Mouse (Mus musculus) right cerebral cortex, postnatal 10 days (tissue): Measurements from ENCODE around the gene Aldh4a1.

Source experiments
- DNase-seq, 2 experiments: peaks; one replicate each; pipeline ENCODE4 v3.0.0; 2021; ENCODE audit warnings: low spot score in 2 of 2

Aldh4a1 gene

DNA sequence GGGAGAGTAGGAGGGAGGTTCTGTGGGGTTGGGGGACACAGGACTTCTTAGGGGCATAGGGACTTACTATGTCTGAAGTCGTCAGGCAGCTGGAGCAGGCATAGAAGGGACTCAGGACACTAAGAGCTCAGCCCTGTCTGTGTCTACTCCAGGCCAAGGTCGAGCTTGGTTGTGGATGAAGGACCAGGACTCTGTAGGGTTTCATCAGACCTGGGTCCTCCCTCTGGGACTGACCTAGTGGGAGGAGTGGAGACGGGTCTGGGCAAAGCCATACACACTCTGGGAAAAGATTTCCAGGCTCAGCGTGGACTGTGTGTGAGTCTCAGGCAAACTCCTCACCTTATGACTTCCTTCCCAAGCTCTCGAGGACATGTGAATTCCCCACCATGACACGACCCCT, 2.9 kb upstream of the Aldh4a1 start:
- no peak for DNase-seq

DNA sequence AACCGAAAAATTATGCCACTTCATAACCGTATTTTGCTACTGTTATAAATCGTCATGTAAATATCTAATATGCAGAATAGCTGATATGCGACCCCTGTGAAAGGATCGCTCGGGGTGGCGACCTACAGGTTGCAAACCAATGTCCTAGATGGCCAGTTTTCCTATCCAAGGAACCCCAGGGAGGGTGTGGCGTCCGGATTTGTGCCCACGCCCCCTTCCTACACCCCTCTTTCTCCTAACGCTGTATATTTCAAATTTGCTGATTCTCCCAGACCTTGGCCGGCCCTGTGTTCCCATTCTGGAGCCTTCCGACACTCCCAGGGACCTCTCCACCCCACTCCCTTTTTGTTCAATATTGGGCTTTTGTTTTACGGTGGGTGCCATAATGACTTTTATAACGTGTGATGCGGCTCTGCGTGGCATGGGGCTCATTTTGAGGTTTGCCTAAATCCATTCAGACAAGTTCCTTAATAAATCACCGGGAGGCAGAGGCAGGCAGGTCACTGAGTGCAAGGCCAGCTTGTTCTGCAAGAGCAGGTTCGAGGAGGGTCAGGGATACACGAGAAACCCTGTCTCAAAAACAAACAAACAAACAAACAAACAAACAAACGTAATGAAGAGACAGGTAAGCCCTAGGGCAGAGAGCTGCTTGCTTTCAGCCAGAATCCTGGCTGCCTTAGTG, 909 bp downstream of the Aldh4a1 start:
- no peak for DNase-seq

DNA sequence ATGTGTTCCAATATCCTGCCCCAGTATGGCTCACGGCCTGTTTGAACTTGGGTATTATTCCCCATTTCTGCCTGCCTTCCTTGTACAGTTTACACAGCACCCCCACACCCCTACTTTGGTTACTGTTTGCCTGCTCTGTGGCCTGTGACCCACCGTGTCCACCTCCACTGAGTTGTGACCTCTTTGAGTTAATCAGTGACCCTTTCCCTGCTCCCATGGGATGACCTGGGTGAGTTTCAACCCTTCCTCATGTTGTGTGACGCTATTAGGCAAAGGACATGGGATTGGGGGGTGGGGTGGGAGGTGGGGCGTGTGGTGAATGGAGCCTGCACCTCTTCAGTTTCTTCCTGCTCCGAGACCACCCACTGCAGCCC, 1.4 kb downstream of the Aldh4a1 start:
- no peak for DNase-seq

DNA sequence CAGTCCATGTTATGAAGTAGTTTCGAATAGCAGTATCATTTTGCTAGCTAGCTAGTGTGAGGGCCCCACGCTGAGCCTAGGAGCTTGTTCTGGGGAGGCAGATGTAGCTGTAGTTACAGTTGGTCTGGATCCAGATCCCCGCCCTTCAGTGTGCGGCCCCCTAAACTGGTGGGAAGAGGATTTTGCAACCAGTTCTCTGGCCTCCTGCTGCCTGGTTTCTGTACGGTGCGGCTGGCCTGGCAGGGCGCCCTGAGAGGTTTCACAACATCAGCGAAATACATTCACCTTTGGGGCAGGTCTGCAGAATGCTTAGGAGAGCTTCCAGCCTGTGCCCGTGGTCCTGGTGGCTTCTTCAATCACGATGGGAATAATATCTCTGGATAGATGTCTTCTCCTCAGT, 2.0 kb downstream of the Aldh4a1 start:
- no peak for DNase-seq

DNA sequence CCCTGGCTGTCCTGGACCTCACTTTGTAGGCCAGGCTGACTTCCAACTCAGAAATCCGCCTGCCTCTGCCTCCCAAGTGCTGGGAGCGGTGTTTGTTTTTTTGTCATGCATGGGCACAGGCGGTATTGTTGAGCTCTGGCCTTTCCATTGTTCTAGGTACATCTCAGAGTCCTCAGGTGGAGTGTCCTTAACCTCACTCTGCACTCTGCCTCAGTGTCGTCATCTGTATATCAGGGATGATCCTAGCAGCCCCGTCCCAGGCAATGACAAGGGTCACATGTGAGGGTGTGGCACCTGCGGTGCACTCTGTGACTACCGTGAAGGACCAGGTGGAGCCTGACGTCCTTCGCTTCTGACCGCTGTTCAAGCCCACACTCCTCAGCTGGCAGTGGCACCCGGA, 4.7 kb downstream of the Aldh4a1 start:
- no peak for DNase-seq

DNA sequence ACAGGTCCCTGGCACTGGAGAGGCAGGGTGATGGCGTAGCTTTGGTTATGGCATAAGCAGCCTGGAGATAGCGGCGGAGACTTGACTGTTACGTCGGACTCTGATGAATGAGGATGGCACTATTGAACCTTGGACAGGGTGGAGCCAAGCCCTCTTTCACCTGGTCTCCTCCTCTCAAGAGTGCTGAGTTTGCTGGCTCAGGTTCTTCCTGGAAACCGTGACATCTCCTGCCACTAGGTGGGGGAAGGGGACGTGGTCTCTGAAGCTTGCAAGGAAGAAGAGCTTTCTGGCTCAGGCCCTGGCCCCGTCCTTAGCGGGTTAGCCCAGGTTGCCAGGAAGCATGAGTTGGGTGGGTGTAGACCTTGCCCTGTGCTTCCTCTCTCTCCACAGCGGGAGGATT, 7.5 kb downstream of the Aldh4a1 start:
- no peak for DNase-seq

DNA sequence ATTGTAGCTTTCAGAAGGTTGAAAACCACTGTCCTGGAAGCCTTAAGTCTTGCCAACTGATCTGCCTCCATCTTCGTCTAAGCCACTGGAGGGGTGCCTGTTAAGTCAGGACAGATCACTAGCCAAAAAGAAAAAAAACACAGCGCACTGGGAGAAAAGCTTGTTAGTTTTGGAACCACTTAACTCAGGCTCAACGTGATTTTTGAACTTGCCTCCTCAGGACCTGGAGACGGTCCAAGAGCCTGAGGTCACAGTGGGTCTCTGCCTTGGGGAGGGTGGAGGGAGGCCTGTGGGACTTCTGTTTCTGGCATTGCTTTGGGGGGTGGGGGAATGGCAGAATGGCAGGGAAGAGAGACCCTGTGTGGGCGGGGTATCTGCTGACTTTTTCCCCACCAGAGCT, 8.5 kb downstream of the Aldh4a1 start:
- DNase-seq: no peak

DNA sequence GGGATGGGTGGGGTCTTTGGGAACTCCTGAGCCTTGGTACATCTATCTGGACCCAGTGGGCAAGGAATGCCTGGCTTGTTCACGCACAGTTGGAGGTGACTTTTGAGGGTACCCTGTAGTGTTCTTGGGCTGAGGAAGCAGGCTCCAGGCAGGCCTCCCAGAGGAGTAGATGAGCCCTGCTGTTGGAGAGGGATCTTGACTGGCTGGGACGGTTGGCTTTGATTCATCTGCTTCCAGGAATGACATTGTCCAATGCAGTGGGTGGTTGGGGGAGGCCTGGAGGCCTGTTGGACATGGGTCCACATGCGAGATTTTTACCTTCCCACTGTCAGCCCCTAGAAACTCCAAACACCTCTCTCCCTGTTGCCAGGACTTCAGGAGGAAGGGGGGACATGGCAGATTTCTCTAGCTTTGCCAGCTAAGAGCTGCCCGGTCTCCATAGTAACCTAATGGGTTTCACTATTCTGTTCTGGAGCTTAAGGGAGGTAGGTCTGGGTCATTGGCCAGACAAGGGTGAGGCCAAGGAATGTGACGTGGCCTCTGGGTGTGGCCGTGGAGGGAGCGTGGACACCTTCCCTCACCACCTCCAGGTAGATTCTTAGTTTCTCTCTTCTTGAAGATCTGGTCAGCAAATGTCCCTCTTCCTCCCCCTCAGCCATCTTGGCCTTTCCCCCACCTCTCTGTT, 9.0 kb downstream of the Aldh4a1 start:
- DNase-seq: no peak

DNA sequence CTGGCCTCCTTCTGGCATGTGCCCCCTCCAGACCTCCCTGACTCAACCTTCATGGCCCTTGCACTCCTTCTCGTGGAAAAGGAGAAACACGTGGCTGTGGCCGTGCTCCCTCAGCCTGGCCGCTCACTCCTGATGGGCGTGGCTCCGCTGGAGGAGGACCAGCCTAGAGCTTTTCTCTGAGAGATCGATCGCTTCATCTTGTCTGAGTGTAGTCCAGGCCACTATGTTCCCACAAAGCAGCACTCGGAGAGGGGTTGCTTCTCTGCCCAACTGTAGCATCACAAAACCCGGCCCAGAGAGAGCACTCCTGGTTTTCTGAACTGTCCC, 9.6 kb downstream of the Aldh4a1 start:
- DNase-seq: no peak

DNA sequence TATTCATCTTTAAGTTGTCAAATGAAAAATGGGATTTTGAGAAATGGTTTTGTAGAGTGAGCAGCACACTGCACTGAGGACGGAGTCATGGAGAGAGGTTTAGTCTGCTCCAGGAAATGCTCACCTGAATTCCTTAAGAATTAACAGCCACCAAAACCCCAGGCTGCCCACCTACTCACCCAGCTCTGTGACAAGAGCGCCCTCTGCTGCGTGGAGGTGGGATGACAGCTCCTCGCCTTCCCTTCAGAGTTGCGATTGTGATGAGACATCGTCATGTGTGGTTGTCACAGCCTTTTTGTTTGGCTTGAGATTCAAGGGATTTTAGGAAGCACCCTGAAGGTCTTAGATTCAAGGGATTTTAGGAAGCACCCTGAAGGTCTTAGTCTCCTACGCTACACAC, 13.7 kb downstream of the Aldh4a1 start:
- peak in 1 of 2 experiments; percentile 82 for DNase-seq

DNA sequence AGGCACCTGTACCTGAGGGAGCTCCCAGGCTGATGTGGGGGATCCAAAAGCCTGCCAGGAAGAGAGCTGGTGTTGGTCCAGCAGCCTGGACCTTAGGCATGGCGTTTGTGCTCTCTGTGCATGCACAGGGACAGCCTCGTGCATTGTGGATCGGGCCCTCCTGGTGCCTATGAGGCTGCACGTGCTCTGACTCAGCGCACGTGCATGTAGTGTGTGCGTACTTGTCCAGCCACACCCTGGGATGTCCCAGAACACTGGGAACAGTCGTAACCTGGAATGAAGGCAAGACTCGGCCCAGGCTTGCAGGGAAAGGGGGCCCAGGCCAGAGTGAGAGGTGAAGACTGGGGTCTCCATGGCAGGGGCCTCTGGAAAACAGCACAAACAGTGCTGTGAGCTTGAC, 15.2 kb downstream of the Aldh4a1 start:
- no peak for DNase-seq

DNA sequence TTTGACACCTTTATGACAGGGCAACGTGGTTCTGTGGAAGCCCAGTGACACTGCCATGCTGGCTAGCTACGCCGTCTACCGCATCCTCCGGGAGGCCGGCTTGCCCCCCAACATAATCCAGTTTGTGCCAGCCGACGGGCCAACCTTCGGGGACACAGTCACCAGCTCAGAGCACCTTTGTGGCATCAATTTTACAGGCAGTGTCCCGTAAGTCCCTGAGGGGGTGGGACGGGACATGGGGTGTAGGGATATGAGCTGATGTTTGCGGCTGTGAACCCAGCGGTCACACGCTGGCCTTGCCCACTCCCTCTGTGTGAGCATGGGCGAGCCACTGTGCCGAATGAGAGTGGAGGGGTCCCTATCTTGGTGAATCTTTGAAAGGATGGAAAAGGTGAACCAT, 15.7 kb downstream of the Aldh4a1 start:
- no peak for DNase-seq

DNA sequence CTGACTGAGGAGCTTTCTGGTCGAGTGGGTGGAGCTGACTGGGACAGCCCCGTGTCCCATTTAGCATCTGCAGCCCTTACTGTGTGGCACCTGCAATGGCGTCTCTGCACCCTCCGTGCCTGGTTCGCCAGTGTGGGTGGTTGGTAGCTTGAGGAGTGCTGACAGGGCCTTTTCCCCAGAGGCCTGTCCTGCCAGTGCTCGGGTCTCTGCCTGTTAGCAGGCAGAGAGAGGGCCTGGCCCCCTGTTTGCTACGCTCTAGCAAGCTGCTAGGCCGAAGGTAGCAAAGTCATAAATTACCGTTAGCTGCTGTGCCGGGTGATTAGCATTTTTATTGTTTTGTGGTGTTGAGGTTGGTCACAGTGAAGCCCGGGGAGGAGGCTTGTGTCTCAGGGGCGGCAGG, 17.1 kb downstream of the Aldh4a1 start:
- no peak for DNase-seq

DNA sequence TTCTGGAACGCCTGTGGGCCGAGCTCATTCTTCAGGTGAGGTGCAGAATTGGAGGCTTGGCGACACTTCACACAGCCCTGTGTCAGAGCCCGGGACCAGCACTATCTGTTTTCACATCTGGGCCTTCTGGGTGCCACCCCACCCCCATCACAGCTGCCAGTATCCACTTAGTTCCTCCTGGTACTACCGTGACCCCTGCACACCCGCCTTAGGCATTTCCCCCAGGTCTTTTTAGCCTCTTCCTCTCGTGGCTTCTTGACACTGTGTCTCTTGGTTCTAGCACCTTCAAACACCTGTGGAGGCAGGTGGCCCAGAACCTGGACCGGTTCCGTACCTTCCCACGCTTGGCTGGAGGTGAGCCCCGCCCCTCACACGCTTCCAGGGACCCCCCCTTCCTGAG, 17.7 kb downstream of the Aldh4a1 start:
- no peak for DNase-seq

DNA sequence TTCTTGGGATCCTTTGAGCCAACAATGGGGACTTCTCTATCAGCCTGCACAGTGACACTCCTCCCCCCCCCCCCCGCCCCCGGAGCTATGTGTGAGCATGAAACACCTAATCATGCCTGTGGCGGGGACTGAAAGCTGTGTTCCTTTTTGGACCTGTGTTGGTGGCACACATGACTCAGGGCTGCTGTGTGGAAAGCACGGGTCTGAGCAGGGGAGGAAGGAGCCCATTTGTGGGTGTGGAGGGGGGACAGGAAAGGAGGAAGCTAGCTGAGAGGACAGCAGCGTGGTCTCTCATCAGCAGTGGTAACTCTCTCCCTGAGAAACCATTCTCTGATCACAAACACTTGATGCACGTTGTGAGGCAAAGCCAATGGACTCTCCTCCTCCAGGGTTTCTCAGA, 18.1 kb downstream of the Aldh4a1 start:
- DNase-seq: peak in 1 of 2 experiments; percentile 13

DNA sequence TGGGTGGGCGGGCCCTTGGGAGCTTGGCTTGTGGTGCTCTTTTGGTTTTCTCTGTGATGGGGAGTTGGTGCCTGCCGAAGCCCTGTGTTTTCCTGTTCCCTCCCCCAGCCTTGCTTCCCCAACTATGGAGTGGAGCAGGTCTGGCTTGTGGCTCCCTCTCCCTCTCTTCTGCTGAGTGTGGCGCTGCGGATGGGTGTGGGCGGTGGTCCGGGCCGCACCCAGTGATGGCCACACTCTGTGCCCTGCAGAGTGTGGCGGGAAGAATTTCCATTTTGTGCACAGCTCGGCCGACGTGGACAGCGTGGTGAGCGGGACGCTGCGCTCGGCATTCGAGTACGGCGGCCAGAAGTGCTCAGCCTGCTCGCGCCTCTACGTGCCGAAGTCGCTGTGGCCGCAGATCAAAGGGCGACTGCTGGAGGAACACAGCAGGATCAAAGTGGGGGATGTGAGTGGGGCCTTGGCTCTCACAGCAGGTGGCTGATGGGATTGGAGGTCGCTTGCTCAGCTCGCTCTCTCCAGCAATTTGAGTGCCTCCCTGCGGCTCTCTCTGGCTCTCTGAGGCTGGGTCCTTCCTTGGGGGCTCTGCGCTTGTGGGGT, 19.3 kb downstream of the Aldh4a1 start:
- peak in 1 of 2 experiments; percentile 42 for DNase-seq

DNA sequence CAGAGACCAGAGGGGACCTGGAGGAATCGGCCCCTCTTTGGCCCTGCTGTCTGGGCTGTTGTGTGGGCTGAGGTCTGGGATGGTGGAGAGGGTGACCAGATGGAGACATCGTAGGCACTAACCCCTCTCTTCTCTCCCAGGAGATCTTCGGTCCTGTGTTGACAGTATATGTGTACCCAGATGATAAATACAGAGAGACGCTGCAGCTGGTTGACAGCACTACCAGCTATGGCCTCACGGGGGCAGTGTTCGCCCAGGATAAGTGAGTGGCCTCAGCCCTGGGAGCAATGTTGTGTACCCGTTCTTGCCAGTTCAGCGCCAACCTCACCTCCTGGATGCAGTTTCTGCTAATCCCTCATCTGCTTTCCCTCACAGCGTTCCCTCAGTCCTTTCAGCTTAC, 21.3 kb downstream of the Aldh4a1 start:
- peak; percentile 80 to 86 for DNase-seq

DNA sequence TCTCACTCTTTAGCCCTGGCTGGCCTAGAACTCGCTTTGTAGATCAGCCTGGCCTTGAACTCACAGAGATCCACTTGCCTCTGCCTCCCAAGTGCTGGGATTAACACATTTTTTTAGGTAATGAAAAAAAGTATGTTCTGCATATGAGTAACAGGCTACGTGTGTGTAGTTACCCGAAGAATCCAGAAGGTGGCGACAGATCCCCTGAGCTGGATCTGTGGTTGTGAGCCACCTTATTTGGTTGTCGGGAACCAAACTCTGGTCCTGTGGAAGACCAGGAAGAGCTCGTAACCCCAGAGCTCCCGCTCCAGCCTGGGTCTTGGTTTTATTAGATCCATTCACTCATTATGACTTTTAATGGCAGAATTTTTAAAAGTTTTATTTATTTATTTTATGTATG, 24.2 kb downstream of the Aldh4a1 start:
- peak in 1 of 2 experiments; percentile 16 for DNase-seq

DNA sequence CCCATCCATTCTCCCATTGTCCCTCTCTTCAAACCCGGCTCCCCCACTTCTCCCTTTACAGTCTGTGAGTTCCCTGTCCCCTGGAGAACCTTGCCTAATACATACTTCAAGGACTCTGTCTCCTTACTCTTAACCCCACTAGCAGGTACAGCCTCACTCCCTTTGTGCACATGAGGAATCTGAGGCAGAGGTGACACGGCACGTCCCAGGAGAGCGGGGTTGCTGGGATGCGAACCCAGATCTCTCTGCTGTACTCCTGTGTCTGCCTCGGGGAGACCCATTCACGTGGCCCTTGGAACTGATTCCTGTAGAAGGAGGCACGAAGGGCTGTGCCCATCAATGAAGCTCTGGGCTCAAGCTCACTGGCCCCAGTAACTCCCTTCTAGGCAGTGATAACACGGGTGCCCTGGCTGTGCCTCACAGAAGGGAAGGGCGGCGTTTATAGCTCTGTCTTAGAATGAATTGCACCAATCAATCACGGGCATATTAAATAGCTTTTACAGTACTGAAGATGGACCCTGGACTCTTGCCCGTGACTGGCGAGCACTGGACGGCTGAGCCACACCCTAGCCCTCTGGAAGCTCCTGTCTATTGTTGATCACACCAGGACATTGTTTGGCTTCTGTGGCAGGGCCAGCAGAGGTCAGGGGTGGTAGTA, 27.5 kb downstream of the Aldh4a1 start:
- no peak for DNase-seq

DNA sequence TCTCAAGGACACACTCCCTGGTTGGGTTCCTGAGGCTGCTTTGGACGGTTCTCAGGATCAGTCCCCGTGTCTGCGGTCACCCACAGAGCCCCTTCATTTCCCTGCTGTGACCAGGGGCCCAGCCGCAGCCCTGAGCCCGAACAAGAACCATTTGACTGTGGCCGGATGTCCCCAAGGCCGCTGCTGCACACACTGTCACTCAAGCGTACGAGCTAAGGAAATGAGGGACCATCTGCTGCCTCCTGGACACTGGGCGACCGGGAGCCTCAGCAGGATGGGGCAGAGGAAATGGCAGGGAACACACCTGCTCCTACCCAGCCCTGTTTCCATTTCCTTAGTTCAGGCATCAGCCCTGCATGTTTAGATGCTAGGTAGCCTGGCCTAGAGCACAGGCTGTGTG, 28.2 kb downstream of the Aldh4a1 start:
- peak in 1 of 2 experiments; percentile 13 for DNase-seq

DNA sequence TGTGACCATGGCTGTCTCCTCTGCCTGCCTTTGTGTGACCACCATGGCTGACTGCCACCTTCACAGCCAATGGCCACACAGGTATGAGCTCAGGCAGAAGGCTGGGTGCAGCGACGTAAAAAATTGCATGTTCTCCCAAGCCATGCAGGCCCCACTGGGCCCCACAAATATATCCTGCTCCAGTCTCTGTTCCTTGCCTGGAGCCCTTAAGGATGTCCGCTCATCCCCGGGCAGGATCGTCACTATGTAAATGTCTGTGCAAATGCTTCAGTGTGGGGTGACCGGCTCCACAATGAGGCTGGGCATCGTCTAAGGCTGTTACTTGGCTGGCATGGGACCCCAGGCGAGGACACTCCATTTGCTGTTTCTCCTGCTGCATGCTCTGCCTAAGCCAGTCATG, 30.6 kb downstream of the Aldh4a1 start, which contains the start of gene Tas1r2:
Gene Tas1r2, plus strand, starts transcription at position 301 of the 400 bp plus-strand sequence.
- no peak for DNase-seq

DNA sequence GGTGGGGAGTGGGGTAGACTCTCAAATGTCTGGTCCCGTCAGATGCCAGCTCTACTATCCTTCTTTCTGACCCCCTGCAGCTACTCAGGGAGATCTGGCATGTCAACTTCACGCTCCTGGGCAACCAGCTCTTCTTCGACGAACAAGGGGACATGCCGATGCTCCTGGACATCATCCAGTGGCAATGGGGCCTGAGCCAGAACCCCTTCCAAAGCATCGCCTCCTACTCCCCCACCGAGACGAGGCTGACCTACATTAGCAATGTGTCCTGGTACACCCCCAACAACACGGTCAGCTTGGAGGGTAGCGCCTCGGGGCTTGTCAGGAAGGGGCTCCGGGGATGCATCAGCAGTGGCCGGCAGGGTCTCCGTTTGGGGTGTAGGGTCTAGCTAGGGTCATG, 39.2 kb downstream of the Aldh4a1 start:
- DNase-seq: no peak

DNA sequence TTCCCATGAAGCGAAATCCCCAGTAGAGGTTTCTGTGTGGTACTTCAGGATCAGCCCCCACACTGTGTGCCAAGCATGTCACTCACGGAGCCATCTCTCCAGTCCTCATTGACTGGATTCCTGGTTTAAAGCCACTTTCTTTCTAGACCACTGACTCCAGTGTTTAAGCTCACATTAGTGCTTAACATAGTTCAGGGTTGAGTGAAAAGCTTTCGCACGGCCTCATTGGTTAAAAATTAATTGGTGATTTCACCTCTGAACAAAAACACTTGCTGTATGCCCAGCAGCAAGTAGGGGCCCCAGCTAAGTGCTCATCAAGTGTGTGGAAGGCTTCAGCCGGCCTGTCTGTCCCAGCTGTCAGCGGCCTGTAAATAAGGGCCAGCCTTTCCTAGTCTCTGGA, 45.0 kb downstream of the Aldh4a1 start:
- DNase-seq: no peak
